Mouse (Mus musculus) heart, adult 18-20 months (tissue): Measurements from ENCODE around the gene Gna13. TPM values are rescaled to one million over a fixed set of nuclear protein-coding genes. Genes with fewer than 3 reads are reported as not detected.

Source experiments
- DNase-seq, 2 experiments: peaks; one replicate each; pipeline ENCODE4 v3.0.0; 2021 to 2022; ENCODE audit warnings: mixed read lengths in 1 of 2
- total RNA-seq, 2 experiments: library from RNA; stranded (reverse); gene quantifications; 2 replicates each; pipeline ENCODE4 v1.2.3; 2021

Gna13 gene
- total RNA-seq, 2 experiments from 2014 or later: 29.0 to 34.3 TPM

GRCm38 (mm10) chr11:109349652-109350316, 12.8 kb upstream of the Gna13 start:
- no peak for DNase-seq

GRCm38 (mm10) chr11:109350317-109350714, 12.3 kb upstream of the Gna13 start:
- DNase-seq: no peak

- DNase-seq: no peak
Observed at GRCm38 (mm10) chr11:109351489-109351888, 11.1 kb upstream of the Gna13 start.

- peak in 1 of 2 experiments; percentile 21 for DNase-seq
Observed at GRCm38 (mm10) chr11:109353391-109354235, 9.0 kb upstream of the Gna13 start.

GRCm38 (mm10) chr11:109354236-109354613, 8.4 kb upstream of the Gna13 start:
- DNase-seq: no peak

DNA sequence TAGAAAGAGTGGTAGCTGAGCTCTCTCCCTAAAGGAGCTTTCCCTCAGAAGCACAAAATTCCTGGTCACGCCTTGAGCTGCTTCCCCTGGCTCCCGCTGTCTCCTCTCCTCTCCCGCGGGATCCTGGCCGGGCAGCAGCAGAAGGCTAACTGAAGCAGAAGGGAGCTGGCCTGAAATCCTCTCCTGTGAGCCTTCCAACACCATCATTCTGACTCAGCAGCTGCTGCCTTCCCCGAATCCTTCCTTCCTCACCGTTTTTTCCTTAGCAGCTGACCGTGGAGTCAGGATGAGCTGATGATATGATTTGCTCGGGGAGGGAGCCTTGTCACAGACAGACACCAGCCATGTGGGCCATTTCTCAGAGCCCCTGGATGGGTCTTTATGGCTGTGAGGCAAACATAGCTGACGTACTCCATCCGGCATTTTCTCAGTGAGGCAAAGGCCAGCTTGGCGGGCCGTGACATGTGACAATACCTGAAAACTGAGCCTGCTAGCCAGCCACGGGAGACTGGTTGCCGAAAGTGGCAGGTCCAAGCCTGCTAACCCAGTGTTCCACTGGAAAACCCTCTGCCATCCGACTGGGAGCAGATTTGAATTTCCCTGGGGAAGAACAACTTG, 6.8 kb upstream of the Gna13 start:
- DNase-seq: peak; percentile 65 to 75

- peak in 1 of 2 experiments; percentile 44 for DNase-seq
Observed at GRCm38 (mm10) chr11:109357171-109357570, 5.5 kb upstream of the Gna13 start.

DNA sequence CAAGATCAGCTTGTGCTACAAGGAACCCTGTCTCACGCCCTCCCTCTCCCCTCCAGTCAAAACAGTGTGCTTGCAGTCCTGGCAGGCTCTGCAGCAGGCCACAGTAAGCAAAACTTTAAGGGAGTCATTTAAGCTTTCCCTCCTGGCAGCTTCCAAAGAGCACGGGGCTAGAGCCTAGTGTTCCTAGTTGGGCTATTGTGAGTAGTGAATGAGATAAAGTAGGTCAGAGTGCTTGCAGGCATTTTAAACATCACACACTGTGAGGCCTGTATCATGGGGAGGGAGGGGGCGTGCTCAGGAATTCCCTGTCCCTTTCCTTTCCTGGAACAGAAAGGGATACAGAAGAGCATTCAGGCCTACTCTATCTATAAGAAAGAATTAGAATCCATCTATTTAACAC, 4.1 kb upstream of the Gna13 start:
- peak in 1 of 2 experiments; percentile 22 for DNase-seq

GRCm38 (mm10) chr11:109359043-109359752, 3.4 kb upstream of the Gna13 start:
- DNase-seq: no peak

DNA sequence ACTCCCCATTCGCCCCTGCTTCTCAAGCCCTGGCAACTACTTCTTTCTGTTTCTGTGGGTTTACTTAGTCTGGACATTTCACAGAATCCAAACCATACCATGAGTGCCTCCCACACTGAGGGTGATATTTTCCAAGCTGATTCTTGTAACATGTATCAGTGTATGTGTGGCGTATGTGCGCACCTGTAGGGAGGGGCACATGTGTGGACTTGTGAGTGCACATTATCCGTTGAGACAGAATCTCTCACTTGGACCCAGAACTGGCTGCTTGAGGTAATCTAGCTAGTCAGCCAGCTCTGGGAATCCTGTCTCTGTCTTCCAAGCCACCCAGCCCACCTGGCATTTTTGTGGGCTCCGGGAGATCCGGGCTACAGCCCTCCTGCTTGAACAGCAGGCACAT, 2.5 kb upstream of the Gna13 start:
- DNase-seq: no peak

- DNase-seq: peak in 1 of 2 experiments; percentile 22
Observed at GRCm38 (mm10) chr11:109360581-109361040, 2.0 kb upstream of the Gna13 start.

- DNase-seq: no peak
Observed at GRCm38 (mm10) chr11:109361241-109361630, 1.4 kb upstream of the Gna13 start.

DNA sequence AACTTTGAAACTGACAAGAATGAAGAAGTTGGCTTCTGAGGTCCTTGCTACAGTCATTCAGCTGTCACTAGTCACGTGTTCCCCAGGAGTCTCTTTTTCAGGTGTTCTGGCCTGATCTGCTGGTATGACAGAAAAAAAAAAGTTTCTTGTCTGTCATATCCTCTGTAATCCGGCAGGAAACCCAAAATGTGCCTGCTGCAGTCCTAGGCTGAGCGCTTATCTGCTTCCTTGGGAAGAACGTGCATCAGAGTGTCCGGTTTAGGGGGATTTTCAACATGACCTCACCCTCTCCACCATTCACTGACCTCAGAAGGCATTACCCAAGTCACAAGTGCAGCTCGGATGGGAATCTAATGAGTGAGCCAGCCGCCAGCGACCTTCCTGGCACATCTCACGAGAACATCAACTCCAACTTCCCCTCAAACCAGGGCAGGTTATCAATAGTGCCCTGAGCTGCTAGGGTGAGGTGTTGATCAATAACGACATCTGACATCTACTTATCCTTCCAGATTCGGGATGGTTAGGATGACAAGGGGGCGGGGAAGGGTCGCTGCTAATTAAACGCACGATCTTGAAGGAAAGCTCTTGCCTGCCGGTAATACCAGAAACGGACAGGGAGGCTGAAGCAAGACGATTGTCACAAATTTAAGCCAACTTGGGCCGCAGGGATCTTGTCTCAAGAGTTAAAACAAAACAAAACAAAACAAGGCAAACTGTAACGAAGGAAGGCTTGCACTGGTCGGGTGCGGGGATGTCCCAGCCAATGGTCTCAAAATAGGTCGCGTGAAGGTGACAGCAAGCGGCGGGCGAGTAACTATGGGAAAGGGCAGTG, 784 bp upstream of the Gna13 start:
- DNase-seq: peak; percentile 61 to 71

- DNase-seq: peak; percentile 70 to 78
Observed at GRCm38 (mm10) chr11:109363191-109364133, 831 bp downstream of the Gna13 start.

- no peak for DNase-seq
Observed at GRCm38 (mm10) chr11:109364337-109364736, 1.7 kb downstream of the Gna13 start.

DNA sequence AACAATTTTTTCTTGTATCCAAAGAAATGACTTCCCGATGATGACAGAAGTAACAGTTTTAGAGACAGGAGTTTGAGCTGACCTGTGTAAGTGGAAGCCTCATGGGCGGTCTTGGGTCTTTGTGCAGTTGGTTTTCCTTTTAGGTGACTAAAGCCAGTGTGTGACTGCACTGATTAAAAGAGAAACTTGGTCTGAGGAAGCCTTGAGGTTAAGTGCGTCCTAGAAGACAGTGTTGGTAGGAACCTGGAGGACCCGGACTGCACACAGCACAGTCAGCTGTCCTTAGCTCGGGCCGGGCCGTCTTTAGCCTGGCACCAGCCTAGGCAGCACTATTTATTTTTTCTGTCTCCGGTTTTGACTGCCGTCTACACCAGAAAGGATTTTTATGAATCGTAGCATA, 2.2 kb downstream of the Gna13 start:
- no peak for DNase-seq

- no peak for DNase-seq
Observed at GRCm38 (mm10) chr11:109365818-109366217, 3.2 kb downstream of the Gna13 start.

DNA sequence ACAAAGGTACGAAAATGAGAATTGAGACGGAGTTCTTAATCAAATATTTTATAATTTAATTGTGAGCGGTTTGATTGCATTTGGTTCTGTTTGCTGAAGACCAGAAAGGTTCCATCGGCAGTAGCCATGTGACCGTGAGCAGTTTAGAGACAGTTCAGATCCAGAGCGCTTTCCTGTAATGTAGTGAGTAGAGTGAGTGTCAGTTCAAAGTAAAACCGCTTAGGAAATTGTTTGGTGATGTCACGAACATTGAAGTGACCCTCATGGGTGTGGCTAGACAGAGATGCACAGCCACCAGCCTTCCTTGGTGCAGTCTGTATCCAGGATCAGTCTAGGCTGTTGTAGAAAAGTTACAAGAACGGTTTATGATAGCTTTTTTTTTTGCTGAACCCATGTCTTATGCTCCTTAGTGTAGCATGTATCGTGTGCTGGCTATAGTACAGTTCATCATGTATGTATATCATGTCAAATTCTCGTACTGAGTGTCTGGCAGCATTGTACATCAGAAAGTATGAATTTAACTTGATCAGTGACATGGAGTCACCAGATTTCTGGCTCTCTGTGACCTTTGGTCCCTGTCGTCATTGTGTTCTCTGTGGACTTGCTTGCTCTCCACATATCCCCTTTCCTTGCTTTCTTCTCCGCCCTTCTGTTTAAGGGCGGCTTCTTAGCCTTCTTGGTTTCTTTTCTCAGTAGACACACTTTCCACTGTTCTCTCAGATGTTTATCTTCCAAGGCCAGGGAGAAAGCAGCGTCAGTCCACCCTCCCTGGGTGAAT, 4.4 kb downstream of the Gna13 start:
- no peak for DNase-seq

GRCm38 (mm10) chr11:109369026-109369637, 6.5 kb downstream of the Gna13 start:
- peak in 1 of 2 experiments; percentile 54 for DNase-seq
